Mouse (Mus musculus) common myeloid progenitor, adult 5-6 weeks (primary cell): ENCODE measurements around the gene Ighmbp2. TPM values are rescaled to one million over a fixed set of nuclear protein-coding genes. Genes with fewer than 3 reads are reported as not detected.

Experiments used
- total RNA-seq: library from RNA; stranded (forward); fragments of 200-1000, 187-1606 nt; gene quantifications from 2 replicates; pipeline ENCODE4 v1.2.3, GENCODE M21; 2017

The Ighmbp2 gene
- total RNA-seq, 1 experiment from 2014 or later: 4.8 TPM

Other genes with a start within 250 kb of the Ighmbp2 start
- gene Mrpl21, start 116 bp downstream of the Ighmbp2 start, total RNA-seq: 83.3 and 100 TPM in 2 replicates
- 46.3 and 51.3 TPM in 2 replicates for gene Cpt1a, start 39.3 kb upstream of the Ighmbp2 start, total RNA-seq
- gene Tesmin, start 105.8 kb upstream of the Ighmbp2 start, total RNA-seq: 1.8 and 2.3 TPM in 2 replicates
- not detected in 2 replicates for gene Gal, start 131.5 kb upstream of the Ighmbp2 start, total RNA-seq